Mouse (Mus musculus): ENCODE measurements around the gene Nr4a1.

GRCm38 (mm10) chr15:101233183-101233582 is 20.9 kb upstream of the Nr4a1 start:
- TF ChIP-seq TAL1 (IDR thresholded peaks at IDR 0.05; ENCODE audit: low read length) (no peak), GATA1 (IDR thresholded peaks at IDR 0.05; ENCODE audit: low read length) (no peak)

All from erythroblast, embryonic 14.5 days (primary cell).